Mouse (Mus musculus) brown adipose tissue, adult 24 weeks (tissue): ENCODE measurements around the gene Stim1. TPM values are rescaled to one million over a fixed set of nuclear protein-coding genes. Genes with fewer than 3 reads are reported as not detected.

Source experiments
- polyA plus RNA-seq: library from polyadenylated mRNA; stranded (reverse); fragments of >200 nt; gene quantifications from 2 replicates; pipeline ENCODE4 v1.2.4, GENCODE M21; 2012; ENCODE audit not compliant: missing spikeins, insufficient read depth, insufficient read length

Gene Stim1
- polyA plus RNA-seq, 1 experiment: 52.6 TPM

Other genes starting within 250 kb of the Stim1 start
- gene Il18bp, start 249.1 kb upstream of the Stim1 start, polyA plus RNA-seq: 9.8 and 12.0 TPM in 2 replicates
- 14.8 and 17.2 TPM in 2 replicates for gene Rnf121, start 202.3 kb upstream of the Stim1 start, polyA plus RNA-seq
- 7.8 and 10.0 TPM in 2 replicates for gene Xndc1, start 202.3 kb upstream of the Stim1 start, polyA plus RNA-seq
- 0.32 TPM in 1 of 2 replicates, not detected in the other for gene Xntrpc, start 202.1 kb upstream of the Stim1 start, polyA plus RNA-seq
- 0.54 TPM in 1 of 2 replicates, not detected in the other for gene Trpc2, start 184.7 kb upstream of the Stim1 start, polyA plus RNA-seq
- gene Art1, start 166.1 kb upstream of the Stim1 start, polyA plus RNA-seq: 4.8 and 7.6 TPM in 2 replicates
- not detected in 2 replicates for gene Art5, start 158.3 kb upstream of the Stim1 start, polyA plus RNA-seq
- gene Chrna10, start 151.0 kb upstream of the Stim1 start, polyA plus RNA-seq: not detected in 2 replicates
- gene Nup98, start 57.6 kb upstream of the Stim1 start, polyA plus RNA-seq: 10.3 and 12.3 TPM in 2 replicates
- gene Pgap2, start 57.6 kb upstream of the Stim1 start, polyA plus RNA-seq: 39.2 and 54.0 TPM in 2 replicates
- 25.4 and 29.6 TPM in 2 replicates for gene Rhog, start 11.8 kb upstream of the Stim1 start, polyA plus RNA-seq
- 19.5 and 26.1 TPM in 2 replicates for gene Rrm1, start 173.9 kb downstream of the Stim1 start, polyA plus RNA-seq
- not detected in 2 replicates for gene Olfr543, start 213.9 kb downstream of the Stim1 start, polyA plus RNA-seq
- gene Olfr544, start 220.5 kb downstream of the Stim1 start, polyA plus RNA-seq: not detected in 2 replicates
- gene Olfr545, start 231.8 kb downstream of the Stim1 start, polyA plus RNA-seq: not detected in 2 replicates